Mouse (Mus musculus) liver, embryonic 12.5 days (tissue): ENCODE results near the gene Dpp6. TPM values are rescaled to one million over a fixed set of nuclear protein-coding genes. Genes with fewer than 3 reads are reported as not detected.

Experiments
- ATAC-seq: fragments of 200-750 bp; cut with Nextera tagmentation; 2 replicates; pipeline ENCODE4 v1.8.0; 2017; ENCODE audit warnings: moderate number of reproducible peaks, mild to moderate bottlenecking, moderate library complexity
- H3K27ac ChIP-seq: fragments of 300-500 bp; sonication (generic); 2 replicates; pipeline ENCODE4 v1.5.1; 2016; ENCODE audit warnings: mild to moderate bottlenecking
- H3K27me3 ChIP-seq: fragments of 300-500 bp; sonication (generic); replicated peaks from 2 replicates; pipeline ENCODE4 v1.6.1; 2016; ENCODE audit warnings: mild to moderate bottlenecking, moderate library complexity
- H3K36me3 ChIP-seq: fragments of 300-500 bp; sonication (generic); 2 replicates; pipeline ENCODE4 v1.6.1; 2016; ENCODE audit warnings: mild to moderate bottlenecking, moderate library complexity
- H3K4me1 ChIP-seq: fragments of 300-500 bp; sonication (generic); 2 replicates; pipeline ENCODE4 v1.6.1; 2016
- H3K4me2 ChIP-seq: fragments of 300-500 bp; sonication (generic); 2 replicates; pipeline ENCODE4 v1.6.1; 2016; ENCODE audit warnings: mild to moderate bottlenecking, moderate library complexity
- H3K4me3 ChIP-seq: fragments of 300-500 bp; sonication (generic); 2 replicates; pipeline ENCODE4 v1.5.1; 2016; ENCODE audit warnings: mild to moderate bottlenecking, moderate library complexity
- H3K9ac ChIP-seq: fragments of 300-500 bp; sonication (generic); 2 replicates; pipeline ENCODE4 v1.6.1; 2016; ENCODE audit warnings: mild to moderate bottlenecking, moderate library complexity
- H3K9me3 ChIP-seq: fragments of 300-500 bp; sonication (generic); replicated peaks from 2 replicates; pipeline ENCODE4 v1.6.1; 2016; ENCODE audit warnings: mild to moderate bottlenecking, moderate library complexity
- WGBS: fragments of 180-500 bp; shearing (Covaris S2); methylation state at CpG from one replicate; pipeline ENCODE4 v1.1.7; 2016; ENCODE audit not compliant: insufficient replicate concordance; 5-methylcytosine and 5-hydroxymethylcytosine counted together
- polyA plus RNA-seq: library from polyadenylated mRNA; unstranded; fragments of >200 nt; fragmentation: Nextera tagmentation; extraction: Ambion mirVana; gene quantifications from 2 replicates; pipeline ENCODE4 v1.2.1, GENCODE M21; 2016

The Dpp6 gene
- polyA plus RNA-seq = 0.36 and 0.67 TPM in 2 replicates

- no peaks in the 10 kb centered on the region for H3K36me3 ChIP-seq
- H3K4me2 ChIP-seq = peak within 1 kb of the TSS; percentile 36
- H3K4me1 ChIP-seq = no peaks in the 10 kb centered on the region
- peaks cover 28% of the 10 kb centered on the region for H3K27me3 ChIP-seq
- no peak within 1 kb of the TSS for H3K4me3 ChIP-seq
- WGBS = 9% methylated on average over 48 of the region's 48 CpGs
- no peak within 1 kb of the TSS for H3K9ac ChIP-seq
- H3K9me3 ChIP-seq = no peaks in the 10 kb centered on the region
- H3K27ac ChIP-seq = no peak within 1 kb of the TSS
- no peak for ATAC-seq
Measured at GRCm38 (mm10) chr5:26816975-26817941, at the start of gene Dpp6. Gene Dpp6 (plus strand): TSS chr5:26817203.

- no peaks in the 10 kb centered on the region for H3K27me3 ChIP-seq
- no peak overlapping the region for H3K9ac ChIP-seq
- WGBS = 54% methylated on average over 3 of the region's 3 CpGs
- no peaks in the 10 kb centered on the region for H3K9me3 ChIP-seq
- no peak overlapping the region for H3K4me3 ChIP-seq
- no peak overlapping the region for H3K27ac ChIP-seq
- H3K4me2 ChIP-seq = no peak overlapping the region
- no peak for ATAC-seq
- no peaks in the 10 kb centered on the region for H3K4me1 ChIP-seq
- no peaks in the 10 kb centered on the region for H3K36me3 ChIP-seq
Measured at GRCm38 (mm10) chr5:26783955-26784354, 33.0 kb upstream of the Dpp6 start.

- ATAC-seq = no peak
- 87% methylated on average over 2 of the region's 2 CpGs for WGBS
Measured at GRCm38 (mm10) chr5:26795524-26795923, 21.5 kb upstream of the Dpp6 start.

GRCm38 (mm10) chr5:26835972-26836371 lies 19.0 kb downstream of the Dpp6 start:
- no peak overlapping the region for H3K27ac ChIP-seq
- H3K4me3 ChIP-seq = no peak overlapping the region
- no peaks in the 10 kb centered on the region for H3K36me3 ChIP-seq
- no peak overlapping the region for H3K9ac ChIP-seq
- ATAC-seq = no peak
- no peaks in the 10 kb centered on the region for H3K4me1 ChIP-seq
- H3K9me3 ChIP-seq = no peaks in the 10 kb centered on the region
- no peak overlapping the region for H3K4me2 ChIP-seq
- 53% methylated on average over 1 of the region's 1 CpGs for WGBS
- H3K27me3 ChIP-seq = no peaks in the 10 kb centered on the region

More at GRCm38 (mm10) chr5:26795524-26795923, 21.5 kb upstream of the Dpp6 start:
- Histone ChIP-seq H3K27ac (no peak overlapping the region), H3K9ac (no peak overlapping the region), H3K9me3 (no peaks in the 10 kb centered on the region), H3K4me1 (no peaks in the 10 kb centered on the region), H3K4me3 (no peak overlapping the region), H3K27me3 (no peaks in the 10 kb centered on the region), H3K36me3 (no peaks in the 10 kb centered on the region), H3K4me2 (no peak overlapping the region)

- no peaks in the 10 kb centered on the region for H3K4me1 ChIP-seq
- no peak overlapping the region for H3K27ac ChIP-seq
- WGBS = 23% methylated on average over 4 of the region's 4 CpGs
- H3K27me3 ChIP-seq = no peaks in the 10 kb centered on the region
- H3K36me3 ChIP-seq = no peaks in the 10 kb centered on the region
- ATAC-seq = no peak
- no peaks in the 10 kb centered on the region for H3K9me3 ChIP-seq
- no peak overlapping the region for H3K9ac ChIP-seq
- H3K4me3 ChIP-seq = no peak overlapping the region
- no peak overlapping the region for H3K4me2 ChIP-seq
Measured at GRCm38 (mm10) chr5:26841151-26841550, 24.1 kb downstream of the Dpp6 start.

- H3K27ac ChIP-seq = no peak overlapping the region
- no peak overlapping the region for H3K9ac ChIP-seq
- H3K4me3 ChIP-seq = no peak overlapping the region
- H3K4me2 ChIP-seq = no peak overlapping the region
- no peak for ATAC-seq
- WGBS = 55% methylated on average over 4 of the region's 4 CpGs
- H3K4me1 ChIP-seq = no peaks in the 10 kb centered on the region
- no peaks in the 10 kb centered on the region for H3K27me3 ChIP-seq
- H3K36me3 ChIP-seq = no peaks in the 10 kb centered on the region
- no peaks in the 10 kb centered on the region for H3K9me3 ChIP-seq
Measured at GRCm38 (mm10) chr5:26854746-26855145, 37.7 kb downstream of the Dpp6 start.

- Histone ChIP-seq H3K27me3 (no peaks in the 10 kb centered on the region), H3K36me3 (no peaks in the 10 kb centered on the region), H3K4me1 (no peaks in the 10 kb centered on the region), H3K9me3 (no peaks in the 10 kb centered on the region), H3K4me2 (no peak overlapping the region), H3K27ac (no peak overlapping the region), H3K9ac (no peak overlapping the region), H3K4me3 (no peak overlapping the region)
- no peak for ATAC-seq
Measured at GRCm38 (mm10) chr5:26875449-26875848, 58.4 kb downstream of the Dpp6 start.

GRCm38 (mm10) chr5:26887496-26887895 lies 70.5 kb downstream of the Dpp6 start:
- Histone ChIP-seq H3K9me3 (no peaks in the 10 kb centered on the region; the same call in 1 of the 2 replicates), H3K27me3 (no peaks in the 10 kb centered on the region), H3K27ac (no peak overlapping the region), H3K9ac (no peak overlapping the region), H3K36me3 (no peaks in the 10 kb centered on the region), H3K4me2 (no peak overlapping the region), H3K4me1 (no peaks in the 10 kb centered on the region), H3K4me3 (no peak overlapping the region)
- no peak for ATAC-seq
- WGBS = 78% methylated on average over 1 of the region's 1 CpGs

GRCm38 (mm10) chr5:26888080-26888479 lies 71.1 kb downstream of the Dpp6 start:
- no peak overlapping the region for H3K4me2 ChIP-seq
- ATAC-seq = no peak
- no peak overlapping the region for H3K27ac ChIP-seq
- no peak overlapping the region for H3K9ac ChIP-seq
- no peaks in the 10 kb centered on the region for H3K4me1 ChIP-seq
- 69% methylated on average over 4 of the region's 4 CpGs for WGBS
- H3K36me3 ChIP-seq = no peaks in the 10 kb centered on the region
- H3K27me3 ChIP-seq = no peaks in the 10 kb centered on the region
- no peaks in the 10 kb centered on the region; the same call in 1 of the 2 replicates for H3K9me3 ChIP-seq
- no peak overlapping the region for H3K4me3 ChIP-seq

GRCm38 (mm10) chr5:26894346-26894745 lies 77.3 kb downstream of the Dpp6 start:
- no peak overlapping the region for H3K9ac ChIP-seq
- no peaks in the 10 kb centered on the region for H3K9me3 ChIP-seq
- no peak overlapping the region for H3K4me2 ChIP-seq
- H3K27ac ChIP-seq = no peak overlapping the region
- no peaks in the 10 kb centered on the region for H3K4me1 ChIP-seq
- ATAC-seq = no peak
- no peaks in the 10 kb centered on the region for H3K27me3 ChIP-seq
- WGBS = 27% methylated on average over 3 of the region's 3 CpGs
- no peaks in the 10 kb centered on the region for H3K36me3 ChIP-seq
- H3K4me3 ChIP-seq = no peak overlapping the region

- no peak overlapping the region for H3K9ac ChIP-seq
- H3K4me2 ChIP-seq = peak overlapping the region; percentile 55; the same call in 1 of the 2 replicates
- H3K4me1 ChIP-seq = no peaks in the 10 kb centered on the region
- H3K27me3 ChIP-seq = peaks cover 19% of the 10 kb centered on the region
- H3K27ac ChIP-seq = no peak overlapping the region
- 6% methylated on average over 9 of the region's 9 CpGs for WGBS
- ATAC-seq = no peak
- H3K9me3 ChIP-seq = no peaks in the 10 kb centered on the region
- H3K36me3 ChIP-seq = no peaks in the 10 kb centered on the region
- H3K4me3 ChIP-seq = no peak overlapping the region
Measured at GRCm38 (mm10) chr5:26903786-26904185, 86.8 kb downstream of the Dpp6 start.

GRCm38 (mm10) chr5:26904324-26905041 lies 87.5 kb downstream of the Dpp6 start:
- peak overlapping the region; percentile 22 for H3K4me3 ChIP-seq
- no peak overlapping the region for H3K9ac ChIP-seq
- no peaks in the 10 kb centered on the region for H3K36me3 ChIP-seq
- H3K9me3 ChIP-seq = no peaks in the 10 kb centered on the region
- H3K4me2 ChIP-seq = peak overlapping the region; percentile 55
- 2% methylated on average over 32 of the region's 32 CpGs for WGBS
- peaks cover 19% of the 10 kb centered on the region for H3K27me3 ChIP-seq
- H3K4me1 ChIP-seq = no peaks in the 10 kb centered on the region
- no peak overlapping the region for H3K27ac ChIP-seq
- peak; percentile 32; the same call in 1 of the 2 replicates for ATAC-seq
